Mouse (Mus musculus) hematopoietic stem cell, adult 5-6 weeks (primary cell): ENCODE measurements at regions not wholly inside any gene's neighbourhood (a gene's known extent, or its start where the extent isn't known, plus 50 kb on each side); places are given as distances from the start of the nearest gene placed in this dataset.

ENCODE experiments used
- ATAC-seq, 2 experiments: fragments of 125-278 bp in 1 of 2; replicated peaks in 1 of 2; 2 replicates each; pipeline ENCODE4 v1.8.0; 2016 to 2017; ENCODE audit warnings: inconsistent platforms in 2 of 2, mild to moderate bottlenecking in 2 of 2, moderate number of reproducible peaks in 2 of 2, low read depth in 1 of 2, moderate TSS enrichment in 1 of 2; ENCODE audit not compliant: low FRiP score in 2 of 2, poor library complexity in 2 of 2, severe bottlenecking in 2 of 2, insufficient read depth in 1 of 2, low TSS enrichment in 1 of 2

DNA sequence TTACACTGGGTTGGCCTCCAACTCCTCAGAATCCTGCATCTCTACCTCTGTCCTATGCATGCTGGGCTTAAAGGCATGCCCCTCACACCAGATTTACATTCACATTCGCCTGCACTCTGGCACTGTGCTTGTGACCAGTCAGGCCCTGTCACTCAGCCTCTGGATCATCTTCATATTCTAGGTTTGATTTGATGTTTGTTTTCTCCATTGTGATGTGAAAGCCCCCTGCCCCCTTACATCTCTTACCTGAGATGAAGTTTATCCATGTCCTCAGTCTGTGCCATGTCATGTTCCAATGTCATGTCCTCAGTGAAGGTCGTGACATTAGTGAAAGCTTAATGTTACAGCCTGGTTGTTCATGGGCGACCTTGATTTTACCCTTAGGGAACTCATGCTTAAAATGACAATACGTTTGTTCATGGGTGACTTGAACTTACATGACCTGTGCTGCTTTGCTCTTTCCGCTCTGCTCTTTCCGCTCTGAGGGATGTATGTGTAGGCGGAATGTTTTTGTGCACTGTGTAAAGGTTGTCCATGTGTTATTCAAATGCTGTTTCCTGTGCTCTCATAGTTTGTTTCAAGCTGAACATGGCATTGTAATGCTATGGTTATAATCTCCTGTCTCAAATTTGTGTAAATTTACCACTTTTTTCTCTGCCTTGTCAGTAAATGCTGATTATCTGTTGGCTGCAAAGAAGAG, 257.3 kb upstream of the Gm5148 start:
- ATAC-seq = no peak

DNA sequence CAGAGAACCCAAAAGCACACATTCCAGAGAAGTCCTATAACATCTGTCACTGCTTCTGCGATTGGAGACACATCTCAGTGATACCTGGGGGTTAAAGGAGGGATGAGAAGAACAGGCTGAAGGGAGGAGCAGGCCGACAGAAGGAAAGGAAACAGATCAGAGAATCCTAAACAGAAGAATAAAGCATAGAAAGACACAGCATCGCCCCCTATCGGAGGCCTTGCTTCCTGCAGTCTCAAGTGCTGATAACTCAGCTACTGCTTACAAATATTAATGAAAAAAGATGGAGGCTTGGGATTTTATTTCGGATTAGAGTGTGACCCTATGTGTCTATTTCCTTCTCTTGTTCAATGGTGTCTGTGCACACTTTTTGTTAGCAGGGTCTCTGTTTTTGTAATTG, 255.6 kb upstream of the Gm5148 start:
- ATAC-seq = no peak

DNA sequence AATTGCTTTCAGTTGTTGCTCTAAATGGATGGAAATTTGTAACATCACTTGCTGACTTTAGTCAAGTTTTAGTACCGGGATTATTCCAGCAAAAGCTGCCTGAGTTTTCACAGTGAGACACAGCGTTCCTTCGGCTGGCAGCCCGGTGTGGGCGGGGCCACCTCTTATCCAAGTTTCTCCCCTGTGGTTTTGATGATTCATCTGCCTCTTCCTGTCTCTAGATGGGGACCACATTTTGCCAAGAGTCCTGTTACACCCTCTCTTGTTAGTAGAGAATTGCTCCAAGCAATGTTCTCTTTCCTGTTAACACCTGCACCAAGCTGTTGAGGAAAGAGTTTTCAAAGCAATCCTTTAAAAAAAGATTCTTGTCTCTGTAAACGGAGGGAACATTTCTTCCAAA, 254.2 kb upstream of the Gm5148 start:
- ATAC-seq = peak; percentile 51 to 71; a peak in 3 of 4 replicates

DNA sequence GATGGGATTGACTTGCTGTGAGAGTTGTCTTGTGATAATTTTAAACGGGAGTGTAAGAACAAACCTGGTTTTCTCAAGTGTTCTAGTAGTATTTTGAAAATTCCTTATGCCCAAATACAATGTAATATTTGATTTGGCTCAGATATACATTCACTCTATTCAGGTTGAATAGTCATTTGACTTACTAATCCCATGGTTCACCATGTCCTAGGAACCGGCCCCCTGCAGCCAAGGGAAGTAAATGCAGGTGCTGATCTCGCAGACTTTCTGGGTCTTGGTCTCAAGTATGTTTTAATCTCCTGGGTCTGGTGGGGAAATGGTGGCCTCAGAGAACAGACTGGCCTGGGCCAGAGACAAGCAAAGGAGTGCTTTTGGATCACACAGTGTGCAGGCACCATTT, 253.2 kb upstream of the Gm5148 start:
- no peak for ATAC-seq

DNA sequence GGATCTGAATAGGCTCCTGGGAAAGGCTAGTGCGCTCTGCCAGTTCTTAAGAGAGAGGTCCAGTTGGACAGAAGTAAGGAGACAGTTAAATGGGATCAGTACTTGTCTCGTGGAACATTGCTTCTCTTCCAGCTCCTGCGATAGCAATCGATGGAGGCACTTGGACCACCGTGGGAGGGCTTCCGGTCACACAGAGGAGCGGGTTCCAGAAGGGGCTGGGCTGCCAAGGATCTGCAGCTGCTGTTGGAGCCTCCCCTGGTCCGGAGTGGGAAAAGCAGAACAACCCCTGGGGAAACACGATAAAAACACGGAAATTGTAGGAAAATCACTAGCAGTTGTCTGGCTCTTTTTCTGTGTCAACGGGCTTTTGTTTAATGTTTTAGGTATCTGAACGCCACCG, 252.3 kb upstream of the Gm5148 start:
- ATAC-seq = no peak

DNA sequence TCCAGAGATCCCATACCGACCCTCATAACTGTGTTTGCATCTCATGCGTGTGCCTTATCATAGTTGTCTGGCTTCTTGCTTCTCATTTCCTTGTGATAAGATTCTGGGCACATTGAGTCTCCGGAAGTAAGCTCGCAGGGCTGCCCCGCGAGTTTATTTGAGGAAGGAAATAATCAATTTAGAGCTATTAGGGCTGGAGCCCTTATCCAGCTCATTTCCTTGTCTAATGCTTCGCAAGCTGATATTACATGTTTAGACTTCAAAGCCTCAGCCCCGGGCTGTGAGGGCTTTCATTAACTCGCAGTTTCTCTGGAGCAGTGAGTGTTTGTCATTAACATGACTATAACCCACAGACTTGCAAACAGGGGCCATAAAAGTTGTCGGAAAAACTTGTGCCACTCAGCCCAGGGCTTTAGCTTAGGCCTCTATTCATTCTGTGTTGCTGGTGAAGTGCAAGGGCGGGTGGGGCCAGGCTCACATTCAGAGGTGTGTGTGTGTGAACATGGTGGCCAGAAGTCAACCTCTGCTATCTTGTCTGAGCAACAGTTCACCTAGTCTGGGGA, 251.0 kb upstream of the Gm5148 start:
- ATAC-seq = peak; percentile 39 to 49; a peak in 3 of 4 replicates

DNA sequence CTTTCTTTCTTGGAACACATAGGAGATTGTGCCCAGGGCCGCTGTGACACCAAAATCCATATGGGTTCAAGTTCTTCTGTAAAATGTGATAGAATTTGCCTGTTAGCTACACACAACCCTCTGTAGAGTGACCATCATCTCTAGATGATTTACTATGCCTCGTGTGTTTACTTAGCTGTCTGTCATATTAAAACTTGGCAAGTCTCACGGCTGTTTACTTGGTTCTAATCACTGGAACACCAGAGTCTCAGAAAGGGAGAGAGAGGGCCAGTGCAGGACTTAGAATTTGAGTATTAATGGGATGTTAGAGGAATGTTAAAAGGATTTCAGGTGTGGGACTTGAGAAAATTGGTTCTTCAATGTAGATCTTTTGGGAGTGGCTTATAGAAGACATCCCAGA, 248.6 kb upstream of the Gm5148 start:
- no peak for ATAC-seq

DNA sequence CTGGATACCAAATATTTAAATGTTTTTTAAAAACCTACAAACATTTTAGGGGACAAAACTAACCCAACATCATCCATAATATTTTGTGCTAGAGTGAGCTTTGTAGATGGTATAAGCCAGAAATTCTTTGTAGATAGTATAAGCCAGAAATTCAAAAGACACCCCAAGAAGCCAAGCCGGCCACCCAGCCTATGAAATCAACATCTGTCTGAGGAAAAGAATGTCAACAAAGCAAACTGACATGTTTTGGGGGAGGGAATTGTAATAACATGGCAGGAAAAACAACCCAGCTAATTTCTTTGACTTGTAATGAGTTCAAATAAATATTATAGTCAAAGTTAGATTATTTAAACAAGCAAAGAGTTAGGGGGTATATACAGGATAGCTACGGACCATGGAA, 246.9 kb upstream of the Gm5148 start:
- no peak for ATAC-seq

DNA sequence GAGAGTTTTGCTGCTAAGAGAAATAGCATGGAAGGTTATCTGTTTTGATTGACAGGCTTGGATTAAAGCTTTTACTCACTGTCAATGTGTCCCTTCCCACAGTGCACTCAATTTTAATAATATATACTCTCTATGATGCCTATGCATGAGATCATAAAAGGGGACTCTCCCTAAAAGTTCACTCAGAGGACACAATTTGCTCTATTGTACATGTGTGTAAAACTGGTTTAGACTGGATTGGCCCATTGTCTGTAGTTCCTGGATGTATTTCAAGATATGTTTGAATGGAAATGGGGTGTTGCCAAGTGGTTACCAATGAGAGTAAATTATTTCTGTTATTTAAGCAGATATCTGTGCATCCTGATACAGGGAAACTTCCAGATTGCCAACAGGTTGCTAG, 244.4 kb upstream of the Gm5148 start:
- ATAC-seq = no peak

DNA sequence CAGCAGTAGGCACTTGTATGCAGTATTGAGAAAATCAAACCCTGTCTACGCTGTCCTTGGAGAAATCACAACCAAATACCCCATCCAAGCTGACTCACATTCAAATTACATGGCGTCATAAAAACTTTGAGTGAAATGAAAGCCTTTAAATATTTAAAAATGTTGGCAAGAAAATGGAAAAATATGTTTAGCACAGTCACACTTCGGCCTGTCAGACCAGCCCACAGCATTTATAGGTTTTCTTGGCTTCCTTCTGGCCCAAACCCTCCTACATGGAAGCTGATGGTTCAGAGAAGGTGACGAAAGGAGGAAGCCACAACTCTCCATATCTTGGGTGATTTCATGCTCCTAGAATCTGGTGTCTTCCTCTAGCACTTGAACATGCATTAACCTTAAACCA, 240.9 kb upstream of the Gm5148 start:
- ATAC-seq = no peak

DNA sequence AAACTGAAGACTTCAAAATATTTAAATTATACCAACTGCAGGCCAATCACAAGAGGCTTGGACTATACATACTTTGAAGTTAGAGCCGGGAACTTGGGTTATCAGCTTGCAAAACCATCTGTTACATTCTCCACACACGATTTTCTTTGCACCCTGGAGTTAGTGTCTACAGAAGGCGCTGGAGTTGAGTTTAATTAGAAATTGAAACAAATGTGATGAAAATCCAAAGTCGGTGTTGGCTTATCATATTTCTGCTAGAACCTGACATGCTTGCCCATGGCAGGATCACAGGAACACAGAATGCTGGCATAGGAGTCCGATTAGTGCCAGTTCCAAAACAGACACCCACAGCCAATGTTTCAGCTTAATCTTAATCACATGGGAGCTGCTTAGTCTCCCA, 239.8 kb upstream of the Gm5148 start:
- no peak for ATAC-seq

DNA sequence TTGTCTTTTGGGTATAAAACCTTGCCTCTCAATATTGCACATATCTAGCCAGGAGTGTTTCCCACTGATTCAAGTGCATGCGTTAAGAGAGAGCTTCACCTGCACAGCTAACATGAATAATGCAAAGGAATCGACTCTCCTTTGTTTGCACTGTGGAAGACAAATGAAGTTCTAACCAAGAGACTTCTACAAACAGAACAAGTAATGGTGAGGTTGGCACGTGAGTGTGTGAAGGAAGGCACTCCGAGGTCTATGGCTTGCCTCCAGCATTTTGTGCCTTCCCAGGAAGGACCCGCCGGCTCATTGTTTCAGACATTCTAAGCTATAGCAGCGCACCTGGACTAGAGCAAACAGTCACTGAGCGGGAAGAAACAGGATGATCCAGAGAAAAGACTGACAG, 238.5 kb upstream of the Gm5148 start:
- ATAC-seq = no peak

DNA sequence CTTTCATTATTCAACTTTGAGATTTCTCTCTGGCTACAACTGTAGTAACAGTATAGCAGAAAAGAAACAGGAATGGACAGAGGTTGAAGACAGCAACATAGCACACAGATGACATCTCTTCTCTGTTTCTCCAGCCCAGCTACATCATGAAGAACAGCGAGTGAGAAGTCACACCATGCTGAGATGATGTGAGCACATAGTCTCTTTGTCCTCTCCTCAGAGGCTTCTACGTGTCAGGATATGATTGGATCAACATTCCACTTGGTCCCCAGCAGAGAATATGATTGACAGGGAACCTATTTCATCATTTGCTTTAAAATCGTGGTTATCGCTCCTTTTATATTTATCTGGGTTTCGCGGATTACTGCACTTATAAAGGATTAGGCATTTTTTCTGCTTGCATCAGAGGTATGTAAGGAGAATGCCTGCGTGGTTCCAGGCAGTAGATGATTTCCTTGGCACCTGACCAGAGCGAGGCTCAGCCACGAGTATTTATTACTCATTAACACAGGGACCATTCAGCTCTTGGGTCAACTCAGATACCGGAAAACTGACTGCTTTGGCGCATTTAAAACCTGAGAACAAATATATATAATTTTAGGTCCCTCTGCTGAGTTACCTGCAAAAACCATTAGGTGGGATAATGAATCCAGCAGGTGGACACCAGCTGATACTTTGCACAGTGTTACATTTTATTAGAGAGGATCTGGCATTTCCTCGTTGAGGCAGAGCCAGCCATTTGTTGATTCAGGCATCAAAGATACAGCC, 237.9 kb upstream of the Gm5148 start:
- no peak for ATAC-seq

DNA sequence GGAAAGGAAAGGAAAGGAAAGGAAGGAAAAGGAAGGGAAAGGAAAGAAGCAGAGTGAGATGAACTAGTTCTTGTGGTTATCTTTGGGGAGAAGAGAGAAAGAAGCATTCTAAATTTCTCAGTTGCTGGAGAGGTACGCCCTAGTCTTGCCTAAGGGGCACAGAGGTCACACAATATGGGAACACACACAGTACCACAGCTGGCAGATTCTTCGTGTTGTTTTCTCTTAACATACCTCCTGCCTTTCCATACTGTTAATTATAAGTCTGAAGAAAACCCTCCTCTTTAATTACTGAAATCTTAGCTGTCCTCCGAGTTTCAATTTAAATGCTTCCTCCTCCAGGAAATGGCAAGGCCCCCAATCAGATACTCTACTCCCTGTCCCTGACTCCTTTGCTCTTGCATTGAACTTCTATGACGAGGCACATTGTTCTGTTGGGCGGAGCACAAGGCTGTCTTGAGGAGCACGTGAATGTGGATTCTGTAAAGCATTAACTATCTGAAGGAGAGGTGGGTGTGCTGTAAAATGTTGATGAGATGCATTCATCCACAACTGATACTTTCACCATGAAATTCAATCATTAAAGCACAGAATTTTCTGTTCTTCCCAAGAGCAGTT, 234.2 kb upstream of the Gm5148 start:
- ATAC-seq = no peak

DNA sequence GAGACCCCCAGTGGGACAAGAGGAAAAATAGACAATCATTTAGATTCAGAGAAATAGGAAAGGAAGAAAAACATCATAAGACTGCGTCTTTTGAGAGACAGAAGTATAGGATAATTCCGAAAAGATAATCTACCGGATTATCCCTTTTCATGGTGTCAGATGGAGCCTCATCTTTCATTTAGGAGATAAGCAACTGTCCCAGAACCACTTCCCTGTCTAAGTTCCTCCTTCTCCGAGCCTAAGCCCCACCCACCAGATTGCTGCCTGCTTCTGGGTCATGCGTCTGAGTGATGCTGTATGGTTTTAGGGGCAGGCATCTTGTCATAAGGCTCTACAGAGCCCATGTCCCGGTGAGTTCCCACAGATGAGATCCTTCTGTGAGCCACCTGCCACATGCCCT, 232.3 kb upstream of the Gm5148 start:
- 0 out of 4 replicates have a peak, but pooled peaks of 1 of the 2 experiments have one; percentile 53 for ATAC-seq

DNA sequence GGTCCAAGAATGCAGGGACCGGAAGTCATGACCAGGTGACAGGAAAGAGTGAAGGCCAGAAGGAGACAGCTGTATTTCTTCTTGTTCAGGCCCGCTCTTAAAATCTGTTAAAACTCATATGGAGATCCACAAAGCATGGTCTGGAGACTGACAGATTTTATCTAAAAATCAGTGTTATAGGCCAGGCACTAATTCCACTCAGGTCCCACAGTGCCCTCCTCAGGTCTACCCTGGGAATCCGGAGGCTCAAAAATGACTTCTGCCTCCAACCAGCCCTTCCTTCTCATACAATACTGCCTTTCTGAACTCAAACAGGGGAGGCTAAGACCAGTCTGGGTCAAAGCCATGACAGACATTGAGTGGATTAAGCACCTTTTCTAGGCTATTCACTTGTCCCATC, 228.6 kb upstream of the Gm5148 start:
- ATAC-seq = peak in 1 of 2 experiments; percentile 32; a peak in 1 of 4 replicates

DNA sequence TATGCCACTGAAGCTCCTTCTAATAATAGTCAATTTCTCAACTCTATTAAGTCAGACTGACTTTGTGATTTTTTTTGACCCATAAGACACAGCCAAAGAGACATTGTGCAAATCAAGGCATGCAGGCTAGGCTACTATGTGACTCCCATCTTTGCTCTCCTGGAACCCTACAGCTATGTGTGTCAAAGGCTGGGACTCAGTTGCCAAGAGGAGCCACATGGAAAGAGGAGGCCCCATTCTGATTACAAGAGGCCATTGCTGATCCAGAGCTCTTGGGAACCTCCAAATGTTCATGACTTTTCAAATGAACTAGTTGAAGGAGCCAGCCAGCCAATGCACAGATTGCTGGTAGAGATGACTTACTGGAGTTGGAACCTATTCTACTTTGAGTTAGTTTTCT, 228.0 kb upstream of the Gm5148 start:
- ATAC-seq = no peak

DNA sequence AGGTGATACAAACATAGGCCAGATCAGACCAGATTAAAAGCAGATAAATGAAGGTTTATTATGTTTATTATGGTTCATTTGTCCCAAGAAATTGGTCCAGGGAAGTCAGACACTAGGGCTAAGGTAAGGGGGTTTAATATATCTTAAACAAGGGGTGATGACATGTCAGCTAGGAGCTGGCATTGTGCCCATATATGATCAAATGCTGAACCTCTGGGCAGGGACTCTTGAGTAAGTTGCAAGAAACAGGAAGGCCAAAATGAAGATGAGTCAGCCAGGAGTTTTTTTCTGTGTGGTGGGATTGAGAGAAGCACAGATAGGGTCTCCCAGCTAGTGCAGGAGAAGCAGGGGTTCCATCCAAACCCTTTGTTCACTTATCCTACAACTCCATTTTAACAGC, 219.4 kb upstream of the Gm5148 start:
- no peak for ATAC-seq
